Mouse (Mus musculus) E14TG2a.4 (cell line): ENCODE data around the gene Fstl5.

Experiments used
- H3K27me3 ChIP-seq: 2 replicates; pipeline ENCODE4 v1.6.1; 2014; ENCODE audit warnings: low read length, control low read depth; ENCODE audit not compliant: insufficient read depth
- H3K36me3 ChIP-seq: 2 replicates; pipeline ENCODE4 v1.6.1; 2014; ENCODE audit warnings: low read length, control low read depth; ENCODE audit not compliant: insufficient read depth
- H3K4me1 ChIP-seq: replicated peaks from 2 replicates; pipeline ENCODE4 v1.6.1; 2014; ENCODE audit warnings: low read depth, low read length, control low read depth
- H3K4me3 ChIP-seq: replicated peaks from 2 replicates; pipeline ENCODE4 v1.5.1; 2014; ENCODE audit warnings: mild to moderate bottlenecking, low read length
- H3K9me3 ChIP-seq: 2 replicates; pipeline ENCODE4 v1.6.1; 2014; ENCODE audit warnings: low read length, control low read depth
- CTCF ChIP-seq: conservative IDR thresholded peaks from 2 replicates; pipeline ENCODE4 v1.5.1; 2014; ENCODE audit warnings: low read length
- NANOG ChIP-seq: IDR thresholded peaks from 2 replicates; pipeline ENCODE4 v1.6.1; 2014; ENCODE audit warnings: borderline replicate concordance, low read length, mixed read lengths
- POU5F1 ChIP-seq: IDR thresholded peaks from 2 replicates; pipeline ENCODE4 v1.6.1; 2014; ENCODE audit warnings: low read length, borderline replicate concordance

Gene Fstl5

GRCm38 (mm10) chr3:76251385-76251784 is 177.3 kb downstream of the Fstl5 start:
- Histone ChIP-seq H3K9me3 (no peaks in the 10 kb centered on the region), H3K4me3 (no peak overlapping the region), H3K4me1 (no peaks in the 10 kb centered on the region), H3K27me3 (no peaks in the 10 kb centered on the region), H3K36me3 (no peaks in the 10 kb centered on the region)
- TF ChIP-seq POU5F1 (no peak), CTCF (no peak), NANOG (no peak)

DNA sequence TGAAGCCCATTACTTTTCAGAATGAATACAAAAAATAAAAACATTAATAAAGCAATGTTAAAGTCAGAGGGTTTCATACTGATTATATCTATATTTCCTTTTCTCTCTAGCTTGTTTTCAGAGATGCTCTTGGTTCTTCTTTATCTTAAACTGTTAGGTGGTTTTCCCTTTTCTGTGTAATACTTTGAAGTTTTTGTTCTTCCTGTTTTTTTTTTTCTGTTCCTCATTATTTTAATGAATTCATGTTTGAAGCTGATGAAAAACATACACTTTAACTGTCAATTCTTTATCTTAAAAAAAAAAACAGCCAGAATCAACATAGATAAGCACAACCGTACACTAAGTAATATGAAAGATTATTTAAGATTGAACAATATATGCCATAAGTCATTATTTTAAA is 218.9 kb downstream of the Fstl5 start:
- no peak overlapping the region for H3K4me3 ChIP-seq
- TF ChIP-seq POU5F1 (no peak), CTCF (no peak)
- H3K27me3 ChIP-seq: no peaks in the 10 kb centered on the region
- no peaks in the 10 kb centered on the region for H3K4me1 ChIP-seq
- H3K36me3 ChIP-seq: no peaks in the 10 kb centered on the region
- no peaks in the 10 kb centered on the region for H3K9me3 ChIP-seq

DNA sequence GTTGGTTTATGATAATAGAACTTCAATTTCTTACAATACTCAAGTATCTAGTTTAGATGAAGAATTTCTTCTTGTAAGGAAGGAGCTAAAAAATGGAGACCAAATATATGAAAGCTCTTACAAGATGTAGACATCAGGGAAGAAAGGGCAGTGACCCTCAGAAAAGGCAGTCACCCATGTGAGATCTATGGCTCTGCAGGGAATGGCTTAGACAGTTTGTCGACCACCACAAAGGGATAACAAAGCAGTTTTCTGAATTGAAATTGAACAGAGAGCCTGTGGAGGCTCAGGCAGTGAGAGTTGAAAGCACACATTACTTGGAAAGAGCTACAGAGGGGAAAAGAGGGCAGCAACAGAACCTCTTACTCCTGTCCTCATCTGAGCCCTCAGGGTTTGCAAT is 220.3 kb downstream of the Fstl5 start:
- H3K9me3 ChIP-seq: no peaks in the 10 kb centered on the region
- H3K4me1 ChIP-seq: no peaks in the 10 kb centered on the region
- H3K4me3 ChIP-seq: no peak overlapping the region
- TF ChIP-seq NANOG: no peak
- TF ChIP-seq CTCF: no peak
- TF ChIP-seq POU5F1: no peak
- H3K36me3 ChIP-seq: no peaks in the 10 kb centered on the region
- no peaks in the 10 kb centered on the region for H3K27me3 ChIP-seq

GRCm38 (mm10) chr3:76301026-76301773 is 227.1 kb downstream of the Fstl5 start:
- Histone ChIP-seq H3K36me3 (no peaks in the 10 kb centered on the region), H3K27me3 (no peaks in the 10 kb centered on the region), H3K4me3 (no peak overlapping the region), H3K4me1 (no peaks in the 10 kb centered on the region), H3K9me3 (no peaks in the 10 kb centered on the region)
- TF ChIP-seq CTCF: no peak
- TF ChIP-seq NANOG: no peak
- no peak for TF ChIP-seq POU5F1

- no peaks in the 10 kb centered on the region for H3K4me1 ChIP-seq
- TF ChIP-seq NANOG (no peak), CTCF (no peak), POU5F1 (no peak)
- H3K4me3 ChIP-seq: no peak overlapping the region
- H3K27me3 ChIP-seq: no peaks in the 10 kb centered on the region
- H3K36me3 ChIP-seq: no peaks in the 10 kb centered on the region
- no peaks in the 10 kb centered on the region for H3K9me3 ChIP-seq
Observed at GRCm38 (mm10) chr3:76316991-76317390, 242.9 kb downstream of the Fstl5 start.

GRCm38 (mm10) chr3:76319531-76319930 is 245.5 kb downstream of the Fstl5 start:
- Histone ChIP-seq H3K27me3 (no peaks in the 10 kb centered on the region), H3K4me3 (no peak overlapping the region), H3K4me1 (no peaks in the 10 kb centered on the region), H3K9me3 (no peaks in the 10 kb centered on the region), H3K36me3 (no peaks in the 10 kb centered on the region)
- no peak for TF ChIP-seq NANOG
- TF ChIP-seq POU5F1: no peak
- no peak for TF ChIP-seq CTCF

DNA sequence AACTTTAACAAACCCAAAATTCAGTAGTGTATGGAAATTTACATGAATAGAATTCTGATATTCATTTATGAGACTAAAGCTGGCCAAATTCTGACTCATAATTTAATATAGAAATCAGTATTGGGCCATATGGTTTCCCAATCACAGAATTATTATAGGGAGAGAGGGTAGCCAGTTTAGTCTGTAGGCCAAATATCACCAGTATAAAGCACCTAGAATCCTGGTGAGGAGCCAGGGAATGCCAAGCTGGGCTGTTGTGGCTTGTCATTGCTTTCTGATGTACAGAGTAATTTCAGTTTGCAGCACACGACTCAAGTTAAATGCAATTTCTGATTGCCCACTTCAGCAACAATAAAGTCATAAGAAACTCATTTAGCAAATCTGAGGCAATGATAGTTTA is 248.4 kb downstream of the Fstl5 start:
- Histone ChIP-seq H3K4me3 (no peak overlapping the region), H3K27me3 (no peaks in the 10 kb centered on the region), H3K36me3 (no peaks in the 10 kb centered on the region), H3K9me3 (no peaks in the 10 kb centered on the region), H3K4me1 (no peaks in the 10 kb centered on the region)
- TF ChIP-seq NANOG: no peak
- TF ChIP-seq CTCF: no peak
- no peak for TF ChIP-seq POU5F1

DNA sequence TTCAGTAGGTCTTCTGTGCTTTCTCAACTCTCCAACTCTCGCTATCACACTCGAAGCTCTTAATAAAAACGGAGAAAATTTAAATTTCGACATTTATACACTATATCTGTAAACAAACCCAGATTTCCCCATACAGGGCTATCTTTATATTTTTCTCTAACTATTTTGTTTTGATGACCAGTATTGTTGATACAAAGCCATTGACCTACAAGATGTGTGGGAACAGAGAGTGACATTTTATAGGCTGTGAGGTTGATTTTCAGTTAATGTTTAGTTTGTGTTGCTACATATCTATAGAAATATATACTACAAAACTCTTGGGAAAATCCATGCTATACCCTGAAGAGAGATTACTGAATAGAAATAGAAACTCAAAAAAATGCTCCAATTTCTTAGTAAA is 262.9 kb downstream of the Fstl5 start:
- Histone ChIP-seq H3K27me3 (no peaks in the 10 kb centered on the region), H3K4me3 (no peak overlapping the region), H3K4me1 (no peaks in the 10 kb centered on the region), H3K36me3 (no peaks in the 10 kb centered on the region), H3K9me3 (no peaks in the 10 kb centered on the region)
- no peak for TF ChIP-seq NANOG
- no peak for TF ChIP-seq CTCF

GRCm38 (mm10) chr3:76367000-76367399 is 292.9 kb downstream of the Fstl5 start:
- no peaks in the 10 kb centered on the region for H3K9me3 ChIP-seq
- no peaks in the 10 kb centered on the region for H3K27me3 ChIP-seq
- no peaks in the 10 kb centered on the region for H3K36me3 ChIP-seq
- TF ChIP-seq POU5F1 (no peak), NANOG (no peak), CTCF (no peak)
- H3K4me1 ChIP-seq: no peaks in the 10 kb centered on the region
- H3K4me3 ChIP-seq: no peak overlapping the region
